Mouse (Mus musculus): ENCODE data around the gene Gnpnat1.
A peak's percentile ranks its signal among the peaks of the same experiment; 100 is the strongest.

Gnpnat1 gene

GRCm38 (mm10) chr14:45399836-45400235 lies 4.9 kb downstream of the Gnpnat1 start:
- no peak for DNase-seq (ENCODE audit: low spot score)

GRCm38 (mm10) chr14:45389194-45389593 lies 15.5 kb downstream of the Gnpnat1 start:
- no peak for DNase-seq (ENCODE audit: low spot score)

- peak; percentile 93 for DNase-seq (ENCODE audit: low spot score)
Measured at GRCm38 (mm10) chr14:45388345-45389181, 16.1 kb downstream of the Gnpnat1 start.

GRCm38 (mm10) chr14:45387480-45387879 lies 17.2 kb downstream of the Gnpnat1 start:
- DNase-seq (ENCODE audit: low spot score): peak; percentile 47

GRCm38 (mm10) chr14:45385596-45385995 lies 19.1 kb downstream of the Gnpnat1 start:
- DNase-seq (ENCODE audit: low spot score): no peak

GRCm38 (mm10) chr14:45382912-45383311 lies 21.8 kb downstream of the Gnpnat1 start:
- no peak for DNase-seq (ENCODE audit: low spot score)

GRCm38 (mm10) chr14:45380756-45381155 lies 24.0 kb downstream of the Gnpnat1 start:
- DNase-seq (ENCODE audit: low spot score): no peak

- DNase-seq (ENCODE audit: low spot score): peak; percentile 45
Measured at GRCm38 (mm10) chr14:45378771-45379170, 25.9 kb downstream of the Gnpnat1 start.

- no peak for DNase-seq (ENCODE audit: low spot score)
Measured at GRCm38 (mm10) chr14:45365196-45365587, 39.5 kb downstream of the Gnpnat1 start.

GRCm38 (mm10) chr14:45364211-45365195 lies 40.2 kb downstream of the Gnpnat1 start:
- no peak for DNase-seq (ENCODE audit: low spot score)

GRCm38 (mm10) chr14:45350931-45351859 lies 53.5 kb downstream of the Gnpnat1 start, which contains the start of gene Styx:
TSS of gene Styx (plus strand) at chr14:45351093.
- DNase-seq (ENCODE audit: low spot score): peak; percentile 96

- DNase-seq (ENCODE audit: low spot score): peak; percentile 94
Measured at GRCm38 (mm10) chr14:45329589-45330181, 75.0 kb downstream of the Gnpnat1 start, which contains the start of gene Psmc6. TSS of gene Psmc6 (plus strand) at chr14:45329788.

GRCm38 (mm10) chr14:45329018-45329588 lies 75.6 kb downstream of the Gnpnat1 start:
- no peak for DNase-seq (ENCODE audit: low spot score)

- no peak for DNase-seq (ENCODE audit: low spot score)
Measured at GRCm38 (mm10) chr14:45328072-45328713, 76.5 kb downstream of the Gnpnat1 start.
